Mouse (Mus musculus) CD4-positive, CD25-positive, alpha-beta regulatory T cell (primary cell): ENCODE results near the gene Gm7970. TPM values are rescaled to one million over a fixed set of nuclear protein-coding genes. Genes with fewer than 3 reads are reported as not detected.

ENCODE experiments used
- polyA plus RNA-seq: library from polyadenylated mRNA; unstranded; fragments of 100-300 nt; shearing (Covaris generic); gene quantifications from one replicate; pipeline ENCODE4 v1.2.1, GENCODE M21; 2017

The Gm7970 gene
- polyA plus RNA-seq: not detected

DNA sequence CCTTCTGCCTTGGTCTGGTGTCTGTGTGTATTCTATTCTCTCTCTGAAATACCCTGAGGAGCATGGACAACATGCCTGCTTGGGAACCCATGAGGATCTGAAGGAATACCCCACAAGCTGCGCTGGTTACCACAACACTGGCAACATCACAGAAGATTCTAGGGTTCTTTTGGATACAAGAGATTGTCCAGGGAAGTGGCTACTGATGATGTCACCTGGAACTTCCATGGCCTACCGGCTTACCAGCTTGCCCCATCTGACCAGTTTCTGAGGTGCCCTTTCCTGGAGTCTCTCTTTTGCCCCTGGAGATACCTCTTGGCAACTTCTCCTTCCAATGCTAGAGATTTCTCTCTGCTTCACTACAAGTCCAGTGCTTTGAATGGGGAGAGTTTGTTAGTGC, at the start of gene Gm7970:
TSS of gene Gm7970 (minus strand) at position 101 of the 400 bp plus-strand sequence.

DNA sequence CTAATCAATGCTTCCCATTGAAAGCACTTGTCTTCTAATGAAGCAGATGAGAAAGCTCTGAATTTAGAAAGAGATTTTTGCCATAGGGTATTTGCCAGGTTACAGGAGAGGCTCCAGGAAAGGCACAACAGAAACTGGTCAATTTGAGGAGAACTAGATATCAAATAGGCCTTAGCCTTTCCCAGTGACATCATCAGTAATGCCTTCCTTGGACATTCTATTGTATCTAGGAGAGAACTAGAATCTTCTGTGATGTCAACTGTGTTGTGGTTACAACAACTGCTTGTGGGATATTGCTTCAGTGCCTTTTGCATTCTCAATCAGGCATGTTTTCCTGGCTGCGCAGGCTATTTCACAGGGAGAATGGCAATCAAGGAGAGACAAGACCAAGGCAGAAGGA, 17.5 kb upstream of the Gm7970 start, which contains the start of gene 1700049E17Rik2:
TSS of gene 1700049E17Rik2 (plus strand) at position 301 of the 400 bp plus-strand sequence.

Other genes with a start within 250 kb of the Gm7970 start
- gene Gm5798, start 207.0 kb downstream of the Gm7970 start, polyA plus RNA-seq: not detected
- not detected for gene Gm7945, start 169.2 kb downstream of the Gm7970 start, polyA plus RNA-seq
- gene Gm6482, start 147.3 kb downstream of the Gm7970 start, polyA plus RNA-seq: not detected
- not detected for gene Gm7954, start 102.1 kb downstream of the Gm7970 start, polyA plus RNA-seq
- not detected for gene Gm3486, start 66.1 kb downstream of the Gm7970 start, polyA plus RNA-seq
- gene 1700049E17Rik2, start 17.6 kb upstream of the Gm7970 start, polyA plus RNA-seq: not detected
- gene Gm3072, start 69.0 kb upstream of the Gm7970 start, polyA plus RNA-seq: not detected
- gene Gm3676, start 90.9 kb upstream of the Gm7970 start, polyA plus RNA-seq: not detected
- gene Gm8068, start 146.3 kb upstream of the Gm7970 start, polyA plus RNA-seq: not detected
- not detected for gene Gm7929, start 195.0 kb upstream of the Gm7970 start, polyA plus RNA-seq
- gene Gm47189, start 216.9 kb upstream of the Gm7970 start, polyA plus RNA-seq: not detected